Mouse (Mus musculus): ENCODE measurements around the gene Gng10. TPM values are rescaled to one million over a fixed set of nuclear protein-coding genes. Genes with fewer than 3 reads are reported as not detected.

Gng10 gene
- 25.7 and 30.0 TPM in 2 replicates for total RNA-seq (2021)
- long read RNA-seq, experiment 1, transcript Gng10-201 (3 exons, 1,192 nt): major isoform, 58 of 59 reads
- long read RNA-seq, experiment 1, partial matches to known transcripts: 1 of 59 reads
- long read RNA-seq, experiment 1, other reads (novel, unspliced or antisense): 0 of 59 reads
- long read RNA-seq, experiment 2, transcript Gng10-201 (3 exons, 1,192 nt): major isoform, 32 of 33 reads
- long read RNA-seq, experiment 2, partial matches to known transcripts: 1 of 33 reads
- long read RNA-seq, experiment 2, other reads (novel, unspliced or antisense): 0 of 33 reads

DNA sequence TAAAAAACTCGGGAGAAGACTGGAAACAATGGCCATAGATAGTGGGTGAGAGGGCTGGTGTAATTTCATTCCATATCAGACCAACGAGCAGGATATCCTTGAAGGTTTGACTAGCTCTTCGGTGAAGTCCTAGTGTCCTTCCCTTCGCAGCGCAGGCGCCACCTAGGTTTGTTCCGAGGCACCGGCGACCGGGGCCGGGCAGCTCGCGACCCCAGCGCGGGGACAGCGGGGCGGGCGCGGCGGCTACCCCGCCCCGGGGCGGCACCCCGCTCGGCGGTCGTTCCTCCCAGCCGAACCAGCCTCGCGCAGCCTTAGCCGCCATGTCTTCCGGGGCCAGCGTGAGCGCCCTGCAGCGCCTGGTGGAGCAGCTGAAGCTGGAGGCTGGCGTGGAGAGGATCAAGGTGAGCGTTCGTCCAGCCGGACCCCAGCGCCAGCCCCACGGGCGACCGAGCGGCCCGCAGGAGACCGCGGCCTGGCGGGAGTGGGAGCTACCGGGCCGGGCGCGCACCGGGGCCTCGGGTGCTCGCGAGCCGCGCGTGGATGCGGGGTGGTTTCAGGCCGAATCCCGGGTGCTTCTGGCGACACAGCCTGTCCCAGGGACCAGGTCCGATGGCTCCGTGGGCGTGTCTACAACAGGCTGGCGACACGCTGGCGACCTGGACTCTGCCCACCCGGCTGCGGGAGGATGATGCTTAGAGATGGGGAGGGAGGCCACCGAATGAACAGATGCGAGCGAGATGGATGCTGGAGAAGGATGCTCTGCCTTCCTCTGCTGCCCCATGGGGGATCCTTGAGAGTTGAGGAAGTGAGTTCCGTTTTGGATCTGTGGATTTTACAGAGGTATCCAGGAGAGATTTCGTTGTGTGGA is at the start of gene Gng10:
TSS of gene Gng10 (plus strand) at position 171 of the 868 bp plus-strand sequence.
- DNase-seq: peak; percentile 86

GRCm38 (mm10) chr4:58985157-58985648 is 49.7 kb upstream of the Gng10 start:
- DNase-seq: peak; percentile 91

GRCm38 (mm10) chr4:58986540-58987190 is 48.2 kb upstream of the Gng10 start, which contains the start of gene Ptgr1:
Gene Ptgr1, minus strand, starts transcription at chr4:58987119.
- DNase-seq: peak; percentile 91

DNA sequence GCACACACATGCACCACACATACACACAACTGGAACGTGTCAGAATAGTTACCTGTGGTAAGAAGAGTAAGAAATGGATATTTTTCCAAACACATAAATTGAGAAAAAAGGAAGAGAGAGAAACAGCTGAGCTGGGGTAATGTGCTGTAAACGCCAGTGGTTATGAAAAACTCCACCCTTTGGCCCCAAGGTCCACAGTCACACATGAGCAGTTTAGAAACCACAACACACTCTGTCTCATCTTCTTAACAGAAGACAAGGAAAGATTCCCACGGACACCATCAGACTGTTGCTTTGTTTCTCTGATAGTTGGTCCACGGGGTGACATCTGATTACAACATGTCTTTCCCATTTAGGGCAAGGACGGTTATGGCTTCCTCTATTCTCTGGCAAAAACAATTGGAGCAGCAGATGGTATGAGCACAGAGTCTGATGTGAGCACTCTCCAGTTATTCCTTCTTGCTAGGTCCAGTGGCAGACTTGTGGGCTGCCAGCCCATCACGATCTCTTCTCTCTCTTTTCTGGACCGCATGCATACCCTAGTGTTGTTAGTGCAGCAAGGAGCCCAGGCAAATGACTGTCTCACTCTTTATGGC is 45.5 kb upstream of the Gng10 start:
- no peak for DNase-seq

DNA sequence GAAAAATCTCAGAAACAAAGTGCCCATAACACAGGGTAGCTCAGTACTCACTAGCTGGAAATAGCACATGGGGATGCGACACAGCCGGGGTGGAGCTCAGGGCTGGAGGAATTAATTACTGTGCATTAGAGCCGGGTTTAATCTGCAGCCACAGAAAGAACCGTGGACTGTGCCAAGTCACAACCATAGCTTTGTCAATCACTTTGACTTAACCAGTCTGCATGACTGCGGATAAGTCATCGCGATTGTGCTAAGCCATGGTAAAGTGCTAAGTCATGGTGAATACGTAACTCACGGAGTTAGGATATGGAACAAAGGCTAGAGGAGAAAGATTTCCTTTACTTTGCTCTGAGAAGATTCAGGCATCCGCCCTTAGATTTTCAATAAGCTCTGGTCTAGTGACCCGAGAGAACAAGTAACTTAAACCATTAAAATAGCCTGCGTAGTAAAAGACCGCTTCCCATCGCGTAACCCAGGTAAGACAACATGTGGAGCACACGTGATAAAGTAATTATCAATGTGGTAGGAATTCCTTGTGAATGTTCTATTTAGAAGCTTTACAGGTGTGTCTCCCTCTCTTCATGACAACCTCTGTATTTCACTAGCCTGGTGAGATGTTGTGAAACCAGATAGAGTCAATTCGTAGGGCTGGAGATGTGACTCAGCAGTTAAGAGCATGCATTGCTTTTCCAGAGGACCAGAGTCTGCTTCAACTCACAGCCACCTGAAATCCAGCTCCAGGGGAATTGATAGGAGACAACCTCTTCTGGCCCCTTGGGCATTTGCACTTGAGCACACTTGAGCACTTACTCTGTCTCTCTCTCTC is 44.1 kb upstream of the Gng10 start:
- DNase-seq: no peak

DNA sequence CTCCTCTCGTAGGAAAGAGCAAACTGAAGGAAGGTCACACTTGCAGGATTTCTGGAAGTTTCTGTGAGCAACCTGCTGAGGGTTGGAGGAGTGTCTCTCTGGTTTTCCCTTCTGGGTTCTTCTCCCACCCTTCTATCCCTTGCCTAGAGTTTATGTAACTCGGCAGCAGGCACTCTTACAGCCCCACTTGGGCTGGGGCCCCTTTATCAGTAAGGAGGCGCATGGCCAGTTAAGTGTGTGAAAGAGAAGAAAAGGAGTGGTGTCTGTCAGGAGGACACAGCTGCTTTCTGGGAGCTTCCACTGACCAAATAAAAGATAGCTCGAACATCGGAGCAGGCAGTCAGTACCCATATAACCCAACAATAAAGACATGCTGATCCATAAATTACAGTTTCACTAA is 42.7 kb upstream of the Gng10 start:
- no peak for DNase-seq

DNA sequence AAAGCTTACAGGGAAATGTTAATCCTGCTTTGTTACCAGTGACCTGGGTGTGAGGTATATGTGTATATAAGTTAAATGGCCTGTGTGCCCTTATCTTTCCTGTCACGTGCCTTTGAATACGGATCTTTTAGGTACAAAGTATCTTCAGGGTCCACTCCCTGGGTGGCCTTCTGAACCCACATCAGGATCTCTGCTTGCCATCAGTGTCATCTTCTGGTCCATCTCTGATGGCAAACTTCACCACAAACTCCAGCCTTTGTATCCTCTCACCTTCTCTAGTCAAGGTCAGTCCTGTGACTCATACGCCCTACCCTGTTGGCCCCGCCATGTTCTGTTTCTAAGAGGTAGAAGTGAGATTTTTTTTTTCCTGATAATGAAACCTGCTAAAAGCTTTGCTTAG is 40.1 kb upstream of the Gng10 start, which contains the start of gene Dnajc25:
TSS of gene Dnajc25 (plus strand) at position 301 of the 400 bp plus-strand sequence.
- peak; percentile 17 for DNase-seq

GRCm38 (mm10) chr4:58995251-58995693 is 39.6 kb upstream of the Gng10 start:
- peak; percentile 62 for DNase-seq

GRCm38 (mm10) chr4:58997081-58997480 is 37.8 kb upstream of the Gng10 start:
- peak; percentile 34 for DNase-seq

- DNase-seq: no peak
Observed at GRCm38 (mm10) chr4:58998688-58999087, 36.2 kb upstream of the Gng10 start.

DNA sequence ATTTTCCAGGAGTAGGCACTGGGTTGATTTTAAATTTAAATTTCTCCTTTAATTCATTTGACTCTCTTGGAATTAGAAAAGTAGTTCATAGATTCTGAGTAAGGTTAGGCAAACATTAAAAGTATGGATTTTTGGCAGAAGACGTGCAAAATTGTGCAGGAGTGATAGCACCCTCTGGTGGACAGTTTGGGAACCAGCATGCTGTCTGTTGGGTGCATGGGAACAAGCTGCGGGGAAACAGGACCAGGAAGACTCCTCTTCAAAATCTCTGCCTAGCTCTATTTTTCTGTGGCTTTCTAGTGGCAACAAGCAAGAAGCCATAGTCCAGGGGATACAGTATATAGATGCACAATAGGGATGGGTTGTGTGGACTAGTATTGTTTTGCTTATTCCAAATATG is 35.2 kb upstream of the Gng10 start:
- peak; percentile 83 for DNase-seq

- peak; percentile 72 for DNase-seq
Observed at GRCm38 (mm10) chr4:59000614-59001013, 34.3 kb upstream of the Gng10 start.

DNA sequence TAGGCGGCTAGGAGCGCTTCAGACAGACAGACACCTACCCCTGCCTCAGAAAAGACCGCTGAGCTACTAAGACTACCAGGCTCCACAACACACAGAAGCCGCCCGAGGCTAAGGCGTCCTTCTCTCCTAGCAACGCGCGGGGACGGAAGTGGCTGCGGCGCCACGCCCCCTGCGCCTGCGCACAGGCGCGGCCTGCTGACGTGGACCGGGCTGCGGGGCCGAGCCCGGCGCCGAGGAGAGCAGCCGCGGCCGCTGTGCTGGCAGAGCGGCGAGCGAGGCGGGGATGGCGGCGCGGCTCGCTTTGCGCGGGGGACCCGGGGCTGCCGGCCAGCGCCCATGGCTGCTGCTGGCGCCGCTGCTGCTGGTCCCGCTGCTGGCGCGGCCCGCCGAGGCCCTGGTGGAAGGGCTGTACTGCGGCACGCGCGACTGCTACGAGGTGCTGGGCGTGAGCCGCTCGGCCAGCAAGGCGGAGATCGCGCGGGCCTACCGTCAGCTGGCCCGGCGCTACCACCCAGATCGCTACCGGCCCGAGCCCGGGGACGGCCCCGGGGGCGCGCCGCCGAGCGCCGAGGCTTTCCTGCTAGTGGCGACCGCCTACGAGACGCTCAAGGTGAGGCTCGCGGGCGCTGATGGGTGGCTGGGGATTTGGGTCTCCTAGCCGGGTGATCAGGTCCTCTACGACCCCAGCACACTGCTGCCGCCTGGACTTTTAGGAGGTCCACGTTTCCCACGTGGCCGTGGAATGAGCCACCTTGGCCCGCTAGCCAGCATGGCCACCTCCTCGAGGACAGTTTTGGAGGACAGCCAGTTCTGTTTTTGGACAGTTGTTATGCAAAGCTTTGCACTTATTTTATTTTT is 31.7 kb upstream of the Gng10 start, which contains the start of gene Gm20503:
TSS of gene Gm20503 (plus strand) at position 263 of the 858 bp plus-strand sequence.
- DNase-seq: peak; percentile 95

GRCm38 (mm10) chr4:59003806-59004200 is 31.1 kb upstream of the Gng10 start:
- DNase-seq: no peak

- DNase-seq: no peak
Observed at GRCm38 (mm10) chr4:59006211-59006610, 28.7 kb upstream of the Gng10 start.

DNA sequence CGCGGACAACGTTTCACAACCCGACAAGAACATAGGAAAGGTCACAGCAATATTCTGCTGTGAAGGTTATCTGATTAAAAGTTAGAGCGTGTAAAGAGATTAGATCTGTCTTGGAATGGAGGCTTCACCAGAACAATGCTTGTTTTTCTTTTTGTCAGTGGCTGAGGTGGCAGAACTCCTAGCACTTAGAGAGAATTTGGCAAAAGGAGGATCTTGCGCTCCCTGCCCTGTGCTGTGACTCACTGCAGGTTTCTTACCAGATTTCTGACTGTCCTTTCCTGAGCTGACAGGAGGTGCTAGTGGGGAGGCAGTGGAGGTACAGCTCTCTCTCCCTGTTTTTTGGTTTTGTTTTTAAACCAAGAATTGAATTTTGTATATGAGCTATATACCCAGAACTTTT is 27.9 kb upstream of the Gng10 start:
- peak; percentile 28 for DNase-seq

DNA sequence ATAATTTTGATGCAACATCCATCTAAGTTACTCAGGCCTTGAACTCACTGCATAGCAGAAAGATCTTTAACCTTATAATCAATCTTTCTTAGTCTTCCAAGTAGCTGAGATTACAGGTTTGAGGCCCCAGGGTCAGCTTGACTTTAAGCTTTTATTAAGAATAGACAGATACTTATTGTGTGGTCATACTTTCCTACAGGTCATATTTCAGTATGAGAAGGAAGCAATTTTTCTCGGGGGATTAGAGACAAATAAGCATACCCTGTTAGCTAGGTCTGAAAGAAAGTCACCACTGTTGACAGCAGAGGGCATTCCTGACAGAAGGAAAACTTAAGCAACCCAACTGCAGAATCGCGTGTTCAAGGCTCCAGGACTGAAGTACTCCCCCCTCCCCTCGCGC is 26.9 kb upstream of the Gng10 start:
- DNase-seq: no peak

DNA sequence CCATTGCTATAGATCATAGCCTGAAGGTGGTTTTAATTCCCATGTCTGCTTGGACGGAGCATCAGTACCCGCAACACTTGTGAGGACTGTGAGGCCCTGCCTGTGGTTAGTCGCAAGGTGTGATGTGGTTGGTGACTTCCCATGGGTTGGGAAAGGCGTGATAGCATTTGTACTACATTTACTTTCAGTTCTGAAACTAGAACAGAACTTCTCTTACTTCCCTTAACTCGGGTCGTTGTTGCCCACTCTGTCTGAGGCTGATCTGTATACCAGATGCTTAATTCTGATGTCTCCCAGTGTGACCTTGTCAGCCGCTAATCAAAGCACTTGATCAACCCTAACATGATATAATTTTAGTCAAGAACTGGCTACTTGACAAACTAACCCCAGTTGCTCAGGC is 25.7 kb upstream of the Gng10 start:
- no peak for DNase-seq

- DNase-seq: no peak
Observed at GRCm38 (mm10) chr4:59009696-59010095, 25.2 kb upstream of the Gng10 start.

- no peak for DNase-seq
Observed at GRCm38 (mm10) chr4:59011446-59011845, 23.4 kb upstream of the Gng10 start.
